Mouse (Mus musculus) frontal cortex, postnatal 36 days (tissue): ENCODE data around the gene Cd28.

Source experiments
- DNase-seq, 2 experiments: peaks; one replicate each; pipeline ENCODE4 v3.0.0; 2022; ENCODE audit warnings: low spot score in 2 of 2

Gene Cd28

DNA sequence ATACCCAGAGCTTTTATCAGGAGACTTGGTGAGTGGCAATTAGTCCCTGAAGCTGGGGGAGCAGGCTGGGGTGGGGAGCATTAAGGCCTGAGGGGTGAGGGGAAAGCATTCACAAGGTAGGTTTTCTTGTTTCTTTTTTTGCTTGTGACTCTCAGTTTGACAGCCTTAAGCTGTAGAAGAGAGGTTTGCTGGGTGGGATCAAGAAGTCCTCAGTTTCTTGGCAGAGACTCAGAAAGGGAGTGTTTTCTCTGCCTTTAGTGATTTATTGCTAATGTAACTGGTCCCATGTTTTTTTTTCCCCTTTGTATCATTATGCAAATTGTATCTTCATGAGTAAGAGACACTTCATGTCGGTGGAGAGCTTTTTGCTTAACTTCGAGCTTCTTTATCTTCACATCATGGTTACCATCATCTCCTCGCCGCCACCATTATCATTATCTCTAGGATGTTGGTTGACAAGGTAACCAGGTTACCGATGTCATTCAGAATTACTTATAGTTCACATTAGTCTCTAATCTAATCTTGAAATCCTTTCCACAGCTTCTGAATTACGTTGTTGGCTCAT, 33.7 kb downstream of the Cd28 start:
- DNase-seq: no peak

DNA sequence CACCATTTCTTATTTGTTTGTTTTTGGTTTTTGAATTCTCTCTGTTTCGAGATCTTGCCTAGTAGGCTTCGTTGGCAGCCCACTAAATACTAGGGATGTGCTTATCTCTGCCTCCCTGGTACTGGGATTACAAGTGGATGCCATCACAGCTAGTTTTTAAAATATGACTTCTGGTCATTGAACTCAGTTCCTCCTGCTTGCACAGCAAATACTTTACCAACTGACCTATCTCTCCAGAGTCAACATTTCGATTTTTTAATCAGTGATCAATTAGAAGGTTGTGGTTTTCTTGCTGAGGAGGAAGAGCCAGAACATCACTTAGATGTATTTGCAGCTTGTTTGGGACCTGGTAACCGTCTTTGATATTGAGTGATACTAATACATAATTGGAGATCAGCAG, 34.4 kb downstream of the Cd28 start:
- DNase-seq: no peak

DNA sequence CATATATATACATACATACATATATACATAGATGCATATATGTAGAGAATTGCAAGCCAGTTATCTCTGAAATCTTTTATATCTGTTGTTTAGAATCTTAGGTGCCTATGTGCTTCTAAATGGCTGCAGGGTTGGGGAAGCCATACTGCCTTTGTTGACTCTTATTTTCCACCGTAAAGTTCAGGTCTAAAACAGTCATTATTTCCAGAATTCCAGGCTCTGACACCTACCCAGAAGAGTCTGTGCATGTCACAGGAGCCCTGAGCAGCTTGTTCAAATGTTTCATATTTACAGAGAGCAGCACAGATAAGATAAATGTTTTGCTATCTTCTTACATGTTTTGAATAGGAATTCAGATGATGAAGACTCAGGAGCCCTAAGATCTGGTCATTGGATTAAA, 36.4 kb downstream of the Cd28 start:
- DNase-seq: no peak

GRCm38 (mm10) chr1:60753981-60754380, 37.4 kb downstream of the Cd28 start:
- no peak for DNase-seq

GRCm38 (mm10) chr1:60755391-60756243, 39.0 kb downstream of the Cd28 start:
- DNase-seq: no peak

GRCm38 (mm10) chr1:60757631-60758030, 41.0 kb downstream of the Cd28 start:
- DNase-seq: no peak

DNA sequence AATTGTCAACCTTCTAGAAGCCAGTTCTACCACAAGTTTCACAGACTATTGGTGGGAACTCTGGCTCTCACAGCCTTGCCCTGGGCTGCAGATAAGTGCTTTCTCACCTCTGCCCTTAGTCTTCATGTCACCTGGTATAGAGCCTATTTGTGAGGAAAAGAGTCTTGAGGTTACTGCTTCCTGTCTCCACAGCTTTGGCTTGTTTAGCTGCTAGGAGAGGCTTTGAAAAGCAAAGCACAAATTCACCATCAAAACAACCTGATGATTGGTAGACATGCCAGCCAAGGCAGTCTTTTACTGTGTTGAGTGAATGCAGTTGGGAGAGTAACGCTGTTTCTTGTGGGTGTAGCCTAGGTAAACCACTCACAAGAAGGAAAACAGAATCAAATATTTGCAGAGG, 41.6 kb downstream of the Cd28 start:
- DNase-seq: no peak

- no peak for DNase-seq
These were observed 43.1 kb downstream of the Cd28 start for GRCm38 (mm10) chr1:60759563-60760335.

- no peak for DNase-seq
These were observed 43.9 kb downstream of the Cd28 start for GRCm38 (mm10) chr1:60760475-60760874.

DNA sequence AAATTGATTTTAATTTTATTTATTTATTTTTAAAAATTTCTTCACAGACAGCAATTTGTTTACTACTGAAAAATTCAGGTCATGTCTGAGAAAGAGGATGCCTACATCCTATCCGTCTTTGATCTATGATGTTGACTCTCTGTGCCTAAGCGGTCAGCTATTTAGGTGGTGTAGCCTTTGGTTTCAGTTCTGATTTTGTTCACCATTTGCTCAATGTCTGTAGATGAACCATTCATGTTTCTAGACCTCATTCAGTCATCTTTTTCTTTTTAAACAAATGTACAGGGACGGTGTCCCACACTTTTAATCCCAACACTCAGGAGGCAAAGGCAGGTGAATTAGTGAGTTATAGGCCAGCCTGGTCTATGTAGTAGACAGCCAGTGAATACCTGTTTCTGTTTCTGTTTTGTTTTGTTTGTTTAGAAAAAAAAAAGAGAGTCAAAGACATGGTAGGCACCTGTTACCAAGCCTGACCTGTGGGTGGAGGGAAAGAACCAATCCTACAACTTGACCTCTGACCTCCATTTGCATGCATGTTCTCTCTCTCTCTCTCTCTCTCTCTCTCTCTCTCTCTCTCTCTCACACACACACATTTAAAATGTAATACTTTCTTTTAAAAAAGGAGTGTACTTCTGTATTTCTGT, 45.0 kb downstream of the Cd28 start:
- no peak for DNase-seq

DNA sequence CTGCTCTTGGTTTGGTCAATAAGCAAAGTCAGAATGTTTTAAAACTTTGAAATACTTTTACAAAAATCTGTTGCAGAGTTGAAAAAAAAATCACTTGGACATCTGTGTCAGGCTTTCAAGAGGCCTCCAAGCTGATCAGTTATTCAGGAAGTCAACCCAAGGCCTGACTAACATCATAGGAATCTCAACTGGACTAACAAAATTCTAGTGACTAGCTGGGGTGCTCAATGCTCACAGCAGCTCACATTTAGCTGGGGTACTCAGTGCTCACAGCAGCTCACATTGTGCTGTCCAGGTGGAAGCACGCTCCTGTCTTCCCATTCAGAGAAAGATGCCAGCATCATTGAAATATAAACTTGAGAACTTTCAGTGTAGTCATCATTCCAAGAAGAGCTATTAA, 45.9 kb downstream of the Cd28 start:
- no peak for DNase-seq

DNA sequence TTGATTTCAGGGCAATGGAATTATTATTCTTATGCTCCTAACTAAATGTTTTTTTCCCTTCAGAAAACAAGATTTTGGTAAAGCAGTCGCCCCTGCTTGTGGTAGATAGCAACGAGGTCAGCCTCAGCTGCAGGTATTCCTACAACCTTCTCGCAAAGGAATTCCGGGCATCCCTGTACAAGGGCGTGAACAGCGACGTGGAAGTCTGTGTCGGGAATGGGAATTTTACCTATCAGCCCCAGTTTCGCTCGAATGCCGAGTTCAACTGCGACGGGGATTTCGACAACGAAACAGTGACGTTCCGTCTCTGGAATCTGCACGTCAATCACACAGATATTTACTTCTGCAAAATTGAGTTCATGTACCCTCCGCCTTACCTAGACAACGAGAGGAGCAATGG, 46.3 kb downstream of the Cd28 start:
- no peak for DNase-seq

DNA sequence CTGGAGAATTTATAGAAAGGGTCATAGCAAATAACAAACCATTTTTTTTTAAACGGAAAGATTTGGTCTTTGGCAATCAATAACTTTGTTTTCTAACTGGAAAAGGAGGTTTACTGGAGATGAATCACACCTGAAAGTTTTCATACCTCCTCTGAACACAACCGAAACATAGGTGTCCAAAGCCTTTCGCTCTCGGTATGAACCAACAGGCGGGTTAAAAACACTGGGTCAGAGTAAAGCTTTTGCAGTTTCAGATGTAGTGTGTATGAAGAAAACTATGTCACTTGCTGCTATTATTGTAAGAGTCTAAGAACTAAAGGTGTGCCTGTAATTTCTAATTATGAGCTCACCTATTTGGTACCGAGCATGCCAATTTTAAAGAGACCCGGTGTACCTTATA, 55.2 kb downstream of the Cd28 start:
- no peak for DNase-seq

DNA sequence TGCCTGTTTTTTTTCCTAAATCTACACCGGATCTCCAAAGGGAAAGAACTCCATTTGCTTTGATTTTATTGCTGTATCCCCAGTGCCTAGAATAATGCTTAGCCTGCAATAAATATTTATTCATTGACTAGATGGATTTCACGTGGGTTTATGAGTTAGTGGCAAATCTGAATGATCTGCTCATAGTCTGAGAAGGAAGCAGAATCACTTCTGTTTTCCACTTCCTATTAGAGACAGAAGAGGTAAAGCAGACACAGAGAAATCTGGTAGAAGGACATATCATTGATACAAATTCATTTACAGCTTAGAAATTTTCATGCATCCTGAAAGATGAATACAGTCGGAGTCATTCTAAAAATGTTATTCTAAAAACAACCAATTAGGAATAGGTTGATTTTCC, 56.6 kb downstream of the Cd28 start:
- no peak for DNase-seq

- no peak for DNase-seq
These were observed 59.6 kb downstream of the Cd28 start for GRCm38 (mm10) chr1:60776166-60776565.

- no peak for DNase-seq
These were observed 60.3 kb downstream of the Cd28 start for GRCm38 (mm10) chr1:60776906-60777305.

- DNase-seq: no peak
These were observed 62.0 kb downstream of the Cd28 start for GRCm38 (mm10) chr1:60778465-60779115.

- no peak for DNase-seq
These were observed 62.6 kb downstream of the Cd28 start for GRCm38 (mm10) chr1:60779176-60779575.

DNA sequence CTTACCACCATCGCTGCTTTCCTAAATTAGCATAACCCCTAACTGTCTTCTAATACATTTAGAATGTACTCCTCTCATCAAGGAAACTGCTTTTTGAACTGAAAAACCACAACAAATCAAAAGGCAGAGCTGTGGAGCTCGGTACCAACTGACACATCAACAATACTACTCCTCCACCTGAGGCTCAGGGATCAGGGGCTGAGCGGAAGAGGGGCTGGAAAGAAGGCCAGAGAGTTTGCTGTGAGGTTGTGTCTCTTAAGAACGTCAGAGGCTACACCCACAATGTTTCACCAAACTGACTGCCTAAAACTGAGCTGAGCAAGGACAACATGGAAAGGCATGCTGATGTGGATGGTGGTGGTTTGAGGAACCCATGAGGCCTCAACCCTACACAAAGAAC, 65.1 kb downstream of the Cd28 start:
- DNase-seq: no peak

DNA sequence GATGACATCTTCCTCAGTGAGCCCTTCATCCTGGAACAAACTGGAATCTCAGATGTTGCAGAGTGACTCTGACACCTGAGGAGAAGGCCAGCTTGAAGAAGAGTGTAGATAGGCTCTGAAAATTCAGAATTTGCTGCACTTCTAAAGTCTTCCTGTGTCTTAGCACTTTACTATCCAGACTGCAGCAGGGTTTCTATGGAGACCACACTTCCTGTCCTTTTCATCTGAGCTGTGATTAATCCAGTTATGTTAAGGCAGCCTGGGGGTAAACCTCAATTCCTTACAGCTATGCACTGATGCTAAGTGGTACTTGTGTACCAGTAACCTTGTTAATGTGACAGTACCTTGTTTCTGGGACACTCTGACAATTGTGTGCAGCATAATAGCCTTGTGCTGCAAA, 77.1 kb downstream of the Cd28 start:
- DNase-seq: no peak

DNA sequence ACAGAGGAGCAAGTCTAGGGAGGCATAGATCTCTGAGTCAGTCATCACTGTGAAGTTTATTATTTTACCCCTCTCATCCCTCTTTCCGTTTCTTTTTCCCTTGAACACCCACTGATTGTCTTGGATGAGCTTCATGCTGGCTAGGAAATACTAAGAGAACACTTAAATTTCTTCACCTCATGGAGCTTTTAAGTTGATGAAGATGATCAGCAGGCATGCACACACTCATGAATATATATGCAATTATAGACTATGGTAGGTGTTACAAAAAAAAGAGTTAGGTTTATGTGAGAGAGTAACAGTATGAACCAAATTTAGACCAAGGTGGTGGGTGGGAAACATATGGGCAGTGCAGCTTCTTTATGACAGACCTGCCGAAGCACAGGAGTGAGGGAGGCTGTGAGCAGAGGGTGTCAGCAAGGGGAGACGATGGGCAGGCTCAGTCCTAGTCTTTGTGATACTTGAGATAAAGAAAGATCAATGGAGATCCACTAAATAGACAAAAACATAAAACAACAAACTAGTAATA, 79.1 kb downstream of the Cd28 start:
- DNase-seq: peak; percentile 56 to 74
